Mouse (Mus musculus) midbrain, embryonic 11.5 days (tissue): ENCODE data around the gene Olfr786. TPM values are rescaled to one million over a fixed set of nuclear protein-coding genes. Genes with fewer than 3 reads are reported as not detected.
A peak's percentile ranks its signal among the peaks of the same experiment; 100 is the strongest.

Source experiments
- ATAC-seq: fragments of 200-750 bp; cut with Nextera tagmentation; 2 replicates; pipeline ENCODE4 v1.8.0; 2017; ENCODE audit warnings: moderate TSS enrichment, moderate library complexity; ENCODE audit not compliant: low FRiP score
- DNase-seq: peaks from one replicate; pipeline ENCODE4 v3.0.0; 2015; ENCODE audit warnings: low spot score; ENCODE audit errors: missing footprints
- H3K27ac ChIP-seq: fragments of 300-500 bp; sonication (generic); 2 replicates; pipeline ENCODE4 v1.5.1; 2014; ENCODE audit warnings: low read depth, low read length
- H3K27me3 ChIP-seq: fragments of 300-500 bp; sonication (generic); 2 replicates; pipeline ENCODE4 v1.6.1; 2014; ENCODE audit warnings: mild to moderate bottlenecking, low read length, moderate library complexity, mixed read lengths; ENCODE audit not compliant: control insufficient read depth, insufficient read depth
- H3K36me3 ChIP-seq: fragments of 300-500 bp; sonication (generic); 2 replicates; pipeline ENCODE4 v1.6.1; 2014; ENCODE audit warnings: mild to moderate bottlenecking, low read length, moderate library complexity, mixed read lengths; ENCODE audit not compliant: control insufficient read depth, insufficient read depth
- H3K4me1 ChIP-seq: fragments of 300-500 bp; sonication (generic); 2 replicates; pipeline ENCODE4 v1.6.1; 2014; ENCODE audit warnings: low read length; ENCODE audit not compliant: control insufficient read depth, insufficient read depth
- H3K4me2 ChIP-seq: fragments of 300-500 bp; sonication (generic); 2 replicates; pipeline ENCODE4 v1.6.1; 2014; ENCODE audit warnings: mild to moderate bottlenecking, moderate library complexity
- H3K4me3 ChIP-seq: fragments of 300-500 bp; sonication (generic); 2 replicates; pipeline ENCODE4 v1.5.1; 2014; ENCODE audit warnings: low read depth, low read length
- H3K9ac ChIP-seq: fragments of 300-500 bp; sonication (generic); 2 replicates; pipeline ENCODE4 v1.6.1; 2014; ENCODE audit warnings: low read length
- H3K9me3 ChIP-seq: fragments of 300-500 bp; sonication (generic); 2 replicates; pipeline ENCODE4 v1.6.1; 2016; ENCODE audit warnings: low read length; ENCODE audit not compliant: control insufficient read depth
- WGBS: fragments of 180-500 bp; shearing (Covaris S2); extraction: QIAGEN DNeasy Blood & Tissue Kit; methylation state at CpG from one replicate; pipeline ENCODE4 v1.1.7; 2014; 5-methylcytosine and 5-hydroxymethylcytosine counted together
- polyA plus RNA-seq: library from polyadenylated mRNA; unstranded; fragments of >200 nt; fragmentation: Nextera tagmentation; extraction: Ambion mirVana; gene quantifications from 2 replicates; pipeline ENCODE4 v1.2.1, GENCODE M21; 2014

The Olfr786 gene
- polyA plus RNA-seq: not detected in 2 replicates

GRCm38 (mm10) chr10:129427006-129427405 is at the start of gene Olfr786:
Gene Olfr786, plus strand, starts transcription at chr10:129427306.
- Histone ChIP-seq H3K27ac (no peak within 1 kb of the TSS), H3K4me3 (no peak within 1 kb of the TSS), H3K4me1 (no peaks in the 10 kb centered on the region), H3K4me2 (no peak within 1 kb of the TSS), H3K27me3 (no peaks in the 10 kb centered on the region), H3K9me3 (no peaks in the 10 kb centered on the region), H3K36me3 (no peaks in the 10 kb centered on the region), H3K9ac (no peak within 1 kb of the TSS)
- no peak for ATAC-seq
- no peak for DNase-seq

GRCm38 (mm10) chr10:129383783-129384182 is 43.3 kb upstream of the Olfr786 start, which contains the start of gene Olfr784:
Gene Olfr784, plus strand, starts transcription at chr10:129384083.
- H3K9me3 ChIP-seq: no peaks in the 10 kb centered on the region
- no peaks in the 10 kb centered on the region for H3K36me3 ChIP-seq
- no peak within 1 kb of the TSS for H3K4me2 ChIP-seq
- no peak within 1 kb of the TSS for H3K9ac ChIP-seq
- H3K27me3 ChIP-seq: no peaks in the 10 kb centered on the region
- H3K4me1 ChIP-seq: no peaks in the 10 kb centered on the region
- ATAC-seq (no peak), DNase-seq (no peak)
- no peak within 1 kb of the TSS for H3K4me3 ChIP-seq
- H3K27ac ChIP-seq: no peak within 1 kb of the TSS

- H3K4me1 ChIP-seq: no peaks in the 10 kb centered on the region
- H3K4me3 ChIP-seq: no peak overlapping the region
- no peaks in the 10 kb centered on the region for H3K27me3 ChIP-seq
- DNase-seq: no peak
- no peak overlapping the region for H3K27ac ChIP-seq
- ATAC-seq: no peak
- no peaks in the 10 kb centered on the region for H3K36me3 ChIP-seq
- no peaks in the 10 kb centered on the region for H3K9me3 ChIP-seq
- no peak overlapping the region for H3K4me2 ChIP-seq
- H3K9ac ChIP-seq: no peak overlapping the region
- WGBS: 49% methylated on average over 5 of the region's 5 CpGs
These were observed 26.2 kb upstream of the Olfr786 start for GRCm38 (mm10) chr10:129400892-129401291.

GRCm38 (mm10) chr10:129405126-129405525 is 22.0 kb upstream of the Olfr786 start, which contains the start of gene Olfr785:
Gene Olfr785, plus strand, starts transcription at chr10:129405426.
- Histone ChIP-seq H3K9me3 (no peaks in the 10 kb centered on the region), H3K27ac (no peak within 1 kb of the TSS), H3K4me3 (no peak within 1 kb of the TSS), H3K9ac (no peak within 1 kb of the TSS), H3K4me2 (no peak within 1 kb of the TSS), H3K4me1 (no peaks in the 10 kb centered on the region), H3K36me3 (no peaks in the 10 kb centered on the region), H3K27me3 (no peaks in the 10 kb centered on the region)
- DNase-seq (no peak), ATAC-seq (no peak)
- WGBS: 76% methylated on average over 2 of the region's 2 CpGs

- Histone ChIP-seq H3K4me1 (no peaks in the 10 kb centered on the region), H3K36me3 (no peaks in the 10 kb centered on the region), H3K27me3 (no peaks in the 10 kb centered on the region), H3K9me3 (no peaks in the 10 kb centered on the region), H3K27ac (no peak within 1 kb of the TSS), H3K4me3 (no peak within 1 kb of the TSS), H3K4me2 (no peak within 1 kb of the TSS), H3K9ac (no peak within 1 kb of the TSS)
- ATAC-seq (no peak), DNase-seq (no peak)
- WGBS: 83% methylated on average over 3 of the region's 3 CpGs
These were observed 34.5 kb downstream of the Olfr786 start, which contains the start of gene Olfr787 for GRCm38 (mm10) chr10:129461562-129461961. Gene Olfr787, plus strand, starts transcription at chr10:129461862.

- no peak within 1 kb of the TSS for H3K4me2 ChIP-seq
- H3K27ac ChIP-seq: no peak within 1 kb of the TSS
- H3K36me3 ChIP-seq: no peaks in the 10 kb centered on the region
- H3K9me3 ChIP-seq: no peaks in the 10 kb centered on the region
- no peak for ATAC-seq
- H3K4me3 ChIP-seq: no peak within 1 kb of the TSS
- DNase-seq: no peak
- no peaks in the 10 kb centered on the region for H3K27me3 ChIP-seq
- H3K9ac ChIP-seq: no peak within 1 kb of the TSS
- H3K4me1 ChIP-seq: no peaks in the 10 kb centered on the region
These were observed 43.6 kb downstream of the Olfr786 start, which contains the start of gene Olfr788 for GRCm38 (mm10) chr10:129470698-129471097. Gene Olfr788, plus strand, starts transcription at chr10:129470998.

- Histone ChIP-seq H3K4me2 (no peak overlapping the region), H3K4me1 (no peaks in the 10 kb centered on the region), H3K4me3 (no peak overlapping the region), H3K9me3 (no peaks in the 10 kb centered on the region), H3K27ac (no peak overlapping the region), H3K36me3 (no peaks in the 10 kb centered on the region), H3K27me3 (no peaks in the 10 kb centered on the region), H3K9ac (no peak overlapping the region)
- 48% methylated on average over 2 of the region's 2 CpGs for WGBS
- ATAC-seq (peak; percentile 76), DNase-seq (peak; percentile 85)
These were observed 46.1 kb downstream of the Olfr786 start for GRCm38 (mm10) chr10:129473256-129473655.

GRCm38 (mm10) chr10:129473723-129474122 is 46.6 kb downstream of the Olfr786 start:
- no peak overlapping the region for H3K27ac ChIP-seq
- H3K36me3 ChIP-seq: no peaks in the 10 kb centered on the region
- no peak overlapping the region for H3K9ac ChIP-seq
- no peak for DNase-seq
- H3K27me3 ChIP-seq: no peaks in the 10 kb centered on the region
- H3K4me3 ChIP-seq: no peak overlapping the region
- no peaks in the 10 kb centered on the region for H3K9me3 ChIP-seq
- peak; percentile 67 for ATAC-seq
- no peak overlapping the region for H3K4me2 ChIP-seq
- no peaks in the 10 kb centered on the region for H3K4me1 ChIP-seq

GRCm38 (mm10) chr10:129484452-129484851 is 57.3 kb downstream of the Olfr786 start, which contains the start of gene Olfr789:
Gene Olfr789, plus strand, starts transcription at chr10:129484752.
- H3K36me3 ChIP-seq: no peaks in the 10 kb centered on the region
- H3K27ac ChIP-seq: no peak within 1 kb of the TSS
- no peaks in the 10 kb centered on the region for H3K9me3 ChIP-seq
- DNase-seq (no peak), ATAC-seq (no peak)
- H3K4me2 ChIP-seq: no peak within 1 kb of the TSS
- H3K27me3 ChIP-seq: no peaks in the 10 kb centered on the region
- H3K4me3 ChIP-seq: no peak within 1 kb of the TSS
- no peaks in the 10 kb centered on the region for H3K4me1 ChIP-seq
- H3K9ac ChIP-seq: no peak within 1 kb of the TSS
- 65% methylated on average over 2 of the region's 2 CpGs for WGBS
